Mouse (Mus musculus) ES-Bruce4 (cell line): Measurements from ENCODE around the gene Olfr68. TPM values are rescaled to one million over a fixed set of nuclear protein-coding genes. Genes with fewer than 3 reads are reported as not detected.
"Not testable (repeated sequence)": the region's sequence is repeated elsewhere in the genome, so short reads cannot be mapped to it uniquely, and the experiment has no call there.

Source experiments
- H3K27ac ChIP-seq: 2 replicates; pipeline ENCODE4 v1.5.1; 2012; ENCODE audit warnings: low read length, inconsistent platforms; ENCODE audit not compliant: insufficient read depth
- H3K27me3 ChIP-seq: 2 replicates; pipeline ENCODE4 v1.6.1; 2012; ENCODE audit warnings: mild to moderate bottlenecking, low read length, inconsistent platforms; ENCODE audit not compliant: control insufficient read depth, poor library complexity, insufficient read depth, severe bottlenecking
- H3K36me3 ChIP-seq: 2 replicates; pipeline ENCODE4 v1.6.1; 2012; ENCODE audit warnings: inconsistent platforms, mild to moderate bottlenecking, low read length, moderate library complexity; ENCODE audit not compliant: control insufficient read depth, poor library complexity, insufficient read depth, severe bottlenecking
- H3K4me1 ChIP-seq: one replicate; pipeline ENCODE4 v1.8.1; 2011; ENCODE audit warnings: low read length; ENCODE audit not compliant: control insufficient read depth, insufficient read depth
- H3K4me3 ChIP-seq: 2 replicates; pipeline ENCODE4 v1.5.1; 2011; ENCODE audit warnings: low read depth, mild to moderate bottlenecking, low read length
- H3K9ac ChIP-seq: 2 replicates; pipeline ENCODE4 v1.6.1; 2012; ENCODE audit warnings: low read depth, mild to moderate bottlenecking, inconsistent platforms; ENCODE audit not compliant: poor library complexity, severe bottlenecking
- H3K9me3 ChIP-seq: replicated peaks from 2 replicates; pipeline ENCODE4 v1.6.1; 2012; ENCODE audit warnings: mild to moderate bottlenecking, low read length, inconsistent platforms; ENCODE audit not compliant: control insufficient read depth, poor library complexity, insufficient read depth, severe bottlenecking
- CTCF ChIP-seq: IDR thresholded peaks from one replicate; pipeline ENCODE4 v1.8.1; 2011; ENCODE audit warnings: low read depth, low read length
- EP300 ChIP-seq: IDR thresholded peaks from 2 replicates; pipeline ENCODE4 v1.6.1; 2011; ENCODE audit warnings: low read depth, low read length; ENCODE audit not compliant: insufficient read depth
- POLR2A ChIP-seq: IDR thresholded peaks from one replicate; pipeline ENCODE4 v1.8.1; 2011; ENCODE audit warnings: low read length; ENCODE audit not compliant: insufficient read depth
- polyA plus RNA-seq: library from polyadenylated mRNA; stranded (reverse); fragments of >200 nt; gene quantifications from 2 replicates; pipeline ENCODE4 v1.2.4, GENCODE M21; 2011; ENCODE audit warnings: low read depth; ENCODE audit not compliant: missing spikeins, insufficient read depth, insufficient read length

The Olfr68 gene
- polyA plus RNA-seq, 1 experiment, result not detected

GRCm38 (mm10) chr7:103813766-103814165 is 34.3 kb upstream of the Olfr68 start, which contains the start of gene Hbb-bt:
Hbb-bt (minus strand) TSS chr7:103813996.
- H3K27me3 ChIP-seq, result no peaks in the 10 kb centered on the region
- H3K36me3 ChIP-seq, result no peaks in the 10 kb centered on the region
- H3K9ac ChIP-seq, result no peak within 1 kb of the TSS
- no peaks in the 10 kb centered on the region for H3K9me3 ChIP-seq
- TF ChIP-seq EP300 (no peak), POLR2A (no peak), CTCF (no peak)
- no peak within 1 kb of the TSS for H3K4me3 ChIP-seq
- no peaks in the 10 kb centered on the region for H3K4me1 ChIP-seq
- H3K27ac ChIP-seq, result no peak within 1 kb of the TSS

GRCm38 (mm10) chr7:103813152-103813551 is 33.7 kb upstream of the Olfr68 start:
- H3K9me3 ChIP-seq, H3K4me3 ChIP-seq, H3K27me3 ChIP-seq, H3K27ac ChIP-seq, H3K4me1 ChIP-seq, H3K9ac ChIP-seq, H3K36me3 ChIP-seq: not testable (repeated sequence)

GRCm38 (mm10) chr7:103812174-103812573 is 32.7 kb upstream of the Olfr68 start:
- no peaks in the 10 kb centered on the region for H3K36me3 ChIP-seq
- no peaks in the 10 kb centered on the region for H3K9me3 ChIP-seq
- no peaks in the 10 kb centered on the region for H3K27me3 ChIP-seq
- H3K4me3 ChIP-seq, result no peak overlapping the region
- no peak overlapping the region for H3K9ac ChIP-seq
- TF ChIP-seq POLR2A (no peak), EP300 (no peak), CTCF (no peak)
- no peak overlapping the region for H3K27ac ChIP-seq
- no peaks in the 10 kb centered on the region for H3K4me1 ChIP-seq

- TF ChIP-seq CTCF (no peak), EP300 (no peak), POLR2A (no peak)
- Histone ChIP-seq H3K9me3 (no peaks in the 10 kb centered on the region), H3K27me3 (no peaks in the 10 kb centered on the region), H3K36me3 (no peaks in the 10 kb centered on the region), H3K9ac (no peak overlapping the region), H3K4me1 (no peaks in the 10 kb centered on the region), H3K27ac (no peak overlapping the region), H3K4me3 (no peak overlapping the region)
Observed at GRCm38 (mm10) chr7:103811223-103811845, 31.8 kb upstream of the Olfr68 start.

GRCm38 (mm10) chr7:103810746-103811145 is 31.2 kb upstream of the Olfr68 start:
- no peak overlapping the region for H3K9ac ChIP-seq
- H3K4me3 ChIP-seq, result no peak overlapping the region
- H3K27ac ChIP-seq, result no peak overlapping the region
- H3K9me3 ChIP-seq, result no peaks in the 10 kb centered on the region
- H3K27me3 ChIP-seq, result no peaks in the 10 kb centered on the region
- no peaks in the 10 kb centered on the region for H3K4me1 ChIP-seq
- no peak for TF ChIP-seq POLR2A
- no peak for TF ChIP-seq CTCF
- TF ChIP-seq EP300, result no peak
- H3K36me3 ChIP-seq, result no peaks in the 10 kb centered on the region

- H3K27me3 ChIP-seq, result no peaks in the 10 kb centered on the region
- H3K4me1 ChIP-seq, result no peaks in the 10 kb centered on the region
- H3K36me3 ChIP-seq, result no peaks in the 10 kb centered on the region
- no peak for TF ChIP-seq EP300
- no peak for TF ChIP-seq CTCF
- no peak for TF ChIP-seq POLR2A
- H3K4me3 ChIP-seq, result no peak overlapping the region
- no peak overlapping the region for H3K9ac ChIP-seq
- H3K9me3 ChIP-seq, result no peaks in the 10 kb centered on the region
- no peak overlapping the region for H3K27ac ChIP-seq
Observed at GRCm38 (mm10) chr7:103810296-103810695, 30.8 kb upstream of the Olfr68 start.
